Mouse (Mus musculus) stomach, embryonic 14.5 days (tissue): ENCODE results near the gene Atp5h. TPM values are rescaled to one million over a fixed set of nuclear protein-coding genes. Genes with fewer than 3 reads are reported as not detected.

Source experiments
- ATAC-seq: fragments of 200-750 bp; cut with Nextera tagmentation; 2 replicates; pipeline ENCODE4 v1.8.0; 2017; ENCODE audit warnings: low read depth, moderate TSS enrichment; ENCODE audit not compliant: insufficient number of reproducible peaks, insufficient read depth, low FRiP score
- H3K27ac ChIP-seq: fragments of 300-500 bp; sonication (generic); 2 replicates; pipeline ENCODE4 v1.5.1; 2014; ENCODE audit warnings: mild to moderate bottlenecking, low read length, moderate library complexity, mixed read lengths
- H3K27me3 ChIP-seq: fragments of 300-500 bp; sonication (generic); 2 replicates; pipeline ENCODE4 v1.6.1; 2014; ENCODE audit warnings: low read length, control low read depth, mixed read lengths; ENCODE audit not compliant: control insufficient read depth, insufficient read depth
- H3K36me3 ChIP-seq: fragments of 300-500 bp; sonication (generic); 2 replicates; pipeline ENCODE4 v1.6.1; 2014; ENCODE audit warnings: mild to moderate bottlenecking, control low read depth, low read length, moderate library complexity, mixed read lengths; ENCODE audit not compliant: control insufficient read depth, insufficient read depth
- H3K4me1 ChIP-seq: fragments of 300-500 bp; sonication (generic); 2 replicates; pipeline ENCODE4 v1.6.1; 2014; ENCODE audit warnings: low read length, control low read depth, mixed read lengths; ENCODE audit not compliant: control insufficient read depth, insufficient read depth
- H3K4me2 ChIP-seq: fragments of 300-500 bp; sonication (generic); replicated peaks from 2 replicates; pipeline ENCODE4 v1.6.1; 2014; ENCODE audit warnings: low read depth, low read length, control low read depth
- H3K4me3 ChIP-seq: fragments of 300-500 bp; sonication (generic); 2 replicates; pipeline ENCODE4 v1.5.1; 2014; ENCODE audit warnings: low read depth, low read length, control low read depth
- H3K9ac ChIP-seq: fragments of 300-500 bp; sonication (generic); replicated peaks from 2 replicates; pipeline ENCODE4 v1.6.1; 2014; ENCODE audit warnings: low read depth, mild to moderate bottlenecking, control low read depth, low read length, moderate library complexity, mixed read lengths
- H3K9me3 ChIP-seq: fragments of 300-500 bp; sonication (generic); 2 replicates; pipeline ENCODE4 v1.6.1; 2016; ENCODE audit warnings: low read depth, low read length, control low read depth; ENCODE audit not compliant: control insufficient read depth
- WGBS: fragments of 180-500 bp; shearing (Covaris S2); extraction: QIAGEN DNeasy Blood & Tissue Kit; methylation state at CpG from one replicate; pipeline ENCODE4 v1.1.7; 2014; 5-methylcytosine and 5-hydroxymethylcytosine counted together
- polyA plus RNA-seq: library from polyadenylated mRNA; unstranded; fragments of >200 nt; fragmentation: Nextera tagmentation; extraction: Ambion mirVana; gene quantifications from 2 replicates; pipeline ENCODE4 v1.2.1, GENCODE M21; 2014

Atp5h gene
- polyA plus RNA-seq, 1 experiment from 2014 or later = 848 TPM

- no peak for ATAC-seq
Measured at GRCm38 (mm10) chr11:115447321-115447885, 27.6 kb upstream of the Atp5h start.

GRCm38 (mm10) chr11:115446906-115447305 lies 27.1 kb upstream of the Atp5h start:
- no peak overlapping the region for H3K9ac ChIP-seq
- 37% methylated on average over 3 of the region's 3 CpGs for WGBS
- no peak for ATAC-seq

More at GRCm38 (mm10) chr11:115447321-115447885, 27.6 kb upstream of the Atp5h start:
- Histone ChIP-seq H3K9ac (no peak overlapping the region), H3K27ac (no peak overlapping the region), H3K4me3 (no peak overlapping the region), H3K36me3 (no peaks in the 10 kb centered on the region), H3K4me1 (peaks cover 8% of the 10 kb centered on the region; the same call in 1 of the 2 replicates), H3K4me2 (no peak overlapping the region), H3K9me3 (no peaks in the 10 kb centered on the region), H3K27me3 (no peaks in the 10 kb centered on the region)
- WGBS = 79% methylated on average over 11 of the region's 11 CpGs

GRCm38 (mm10) chr11:115441417-115441816 lies 21.7 kb upstream of the Atp5h start:
- ATAC-seq = no peak
- WGBS = 44% methylated on average over 15 of the region's 15 CpGs
- Histone ChIP-seq H3K36me3 (no peaks in the 10 kb centered on the region), H3K9me3 (no peaks in the 10 kb centered on the region), H3K4me3 (no peak overlapping the region), H3K27me3 (no peaks in the 10 kb centered on the region), H3K4me1 (0 out of 2 replicates have a peak, but pooled peaks cover under 1% of the 10 kb centered on the region), H3K9ac (no peak overlapping the region), H3K4me2 (no peak overlapping the region), H3K27ac (no peak overlapping the region)

More at GRCm38 (mm10) chr11:115446906-115447305, 27.1 kb upstream of the Atp5h start:
- Histone ChIP-seq H3K27ac (no peak overlapping the region; the same call in 1 of the 2 replicates), H3K4me1 (peaks cover 8% of the 10 kb centered on the region; the same call in 1 of the 2 replicates), H3K27me3 (no peaks in the 10 kb centered on the region), H3K9me3 (no peaks in the 10 kb centered on the region), H3K4me3 (no peak overlapping the region), H3K4me2 (no peak overlapping the region), H3K36me3 (no peaks in the 10 kb centered on the region)

- ATAC-seq = no peak
- Histone ChIP-seq H3K27ac (no peak within 1 kb of the TSS), H3K27me3 (no peaks in the 10 kb centered on the region), H3K9me3 (no peaks in the 10 kb centered on the region), H3K4me1 (peaks cover 10% of the 10 kb centered on the region), H3K4me3 (no peak within 1 kb of the TSS), H3K4me2 (no peak within 1 kb of the TSS), H3K36me3 (no peaks in the 10 kb centered on the region), H3K9ac (no peak within 1 kb of the TSS)
- WGBS = 92% methylated on average over 9 of the region's 9 CpGs
Measured at GRCm38 (mm10) chr11:115439906-115440595, 20.3 kb upstream of the Atp5h start, which contains the start of gene Trim80. Trim80 (plus strand) TSS chr11:115440545.

GRCm38 (mm10) chr11:115439326-115439725 lies 19.6 kb upstream of the Atp5h start:
- H3K9me3 ChIP-seq = no peaks in the 10 kb centered on the region
- H3K27ac ChIP-seq = no peak overlapping the region
- no peaks in the 10 kb centered on the region for H3K27me3 ChIP-seq
- H3K4me2 ChIP-seq = no peak overlapping the region
- peaks cover 10% of the 10 kb centered on the region for H3K4me1 ChIP-seq
- 90% methylated on average over 3 of the region's 3 CpGs for WGBS
- no peaks in the 10 kb centered on the region for H3K36me3 ChIP-seq
- H3K9ac ChIP-seq = no peak overlapping the region
- no peak overlapping the region for H3K4me3 ChIP-seq
- no peak for ATAC-seq

- Histone ChIP-seq H3K4me1 (peaks cover 10% of the 10 kb centered on the region), H3K27ac (no peak overlapping the region), H3K36me3 (no peaks in the 10 kb centered on the region), H3K27me3 (no peaks in the 10 kb centered on the region), H3K9me3 (no peaks in the 10 kb centered on the region), H3K4me2 (no peak overlapping the region), H3K4me3 (no peak overlapping the region), H3K9ac (no peak overlapping the region)
- WGBS = 77% methylated on average over 5 of the region's 5 CpGs
- ATAC-seq = no peak
Measured at GRCm38 (mm10) chr11:115437571-115438122, 17.9 kb upstream of the Atp5h start.

GRCm38 (mm10) chr11:115435596-115436337 lies 16.0 kb upstream of the Atp5h start:
- H3K36me3 ChIP-seq = peaks cover 16% of the 10 kb centered on the region
- no peaks in the 10 kb centered on the region for H3K9me3 ChIP-seq
- H3K9ac ChIP-seq = no peak overlapping the region
- no peaks in the 10 kb centered on the region for H3K27me3 ChIP-seq
- 4% methylated on average over 31 of the region's 31 CpGs for WGBS
- ATAC-seq = no peak; the same call in 1 of the 2 replicates
- H3K27ac ChIP-seq = no peak overlapping the region
- H3K4me1 ChIP-seq = peaks cover 10% of the 10 kb centered on the region
- H3K4me3 ChIP-seq = peak overlapping the region; percentile 20
- H3K4me2 ChIP-seq = peak overlapping the region; percentile 55

GRCm38 (mm10) chr11:115433342-115433741 lies 13.6 kb upstream of the Atp5h start:
- H3K9me3 ChIP-seq = no peaks in the 10 kb centered on the region
- H3K36me3 ChIP-seq = peaks cover 37% of the 10 kb centered on the region
- peaks cover 10% of the 10 kb centered on the region for H3K4me1 ChIP-seq
- no peak overlapping the region for H3K9ac ChIP-seq
- 61% methylated on average over 6 of the region's 6 CpGs for WGBS
- ATAC-seq = no peak
- no peak overlapping the region for H3K4me2 ChIP-seq
- no peak overlapping the region for H3K4me3 ChIP-seq
- no peaks in the 10 kb centered on the region for H3K27me3 ChIP-seq
- H3K27ac ChIP-seq = no peak overlapping the region
